Mouse (Mus musculus) lung, embryonic 16.5 days (tissue): ENCODE results near the gene Mast4. TPM values are rescaled to one million over a fixed set of nuclear protein-coding genes. Genes with fewer than 3 reads are reported as not detected.

Source experiments
- ATAC-seq: fragments of 200-750 bp; cut with Nextera tagmentation; 2 replicates; pipeline ENCODE4 v1.8.0; 2017; ENCODE audit warnings: low read depth, mild to moderate bottlenecking, moderate library complexity
- H3K27ac ChIP-seq: fragments of 300-500 bp; sonication (generic); 2 replicates; pipeline ENCODE4 v1.5.1; 2014; ENCODE audit warnings: mild to moderate bottlenecking, control low read depth, low read length
- H3K27me3 ChIP-seq: fragments of 300-500 bp; sonication (generic); 2 replicates; pipeline ENCODE4 v1.6.1; 2014; ENCODE audit warnings: low read depth, low read length, mixed read lengths; ENCODE audit not compliant: control insufficient read depth, insufficient read depth
- H3K36me3 ChIP-seq: fragments of 300-500 bp; sonication (generic); 2 replicates; pipeline ENCODE4 v1.6.1; 2014; ENCODE audit warnings: low read length; ENCODE audit not compliant: control insufficient read depth, insufficient read depth
- H3K4me1 ChIP-seq: fragments of 300-500 bp; sonication (generic); replicated peaks from 2 replicates; pipeline ENCODE4 v1.6.1; 2014; ENCODE audit warnings: low read length, mixed read lengths; ENCODE audit not compliant: control insufficient read depth, insufficient read depth
- H3K4me2 ChIP-seq: fragments of 300-500 bp; sonication (generic); 2 replicates; pipeline ENCODE4 v1.6.1; 2014; ENCODE audit warnings: low read depth, low read length, control low read depth
- H3K4me3 ChIP-seq: fragments of 300-500 bp; sonication (generic); 2 replicates; pipeline ENCODE4 v1.5.1; 2014; ENCODE audit warnings: mild to moderate bottlenecking, low read length, control low read depth
- H3K9ac ChIP-seq: fragments of 300-500 bp; sonication (generic); 2 replicates; pipeline ENCODE4 v1.6.1; 2014; ENCODE audit warnings: low read length, control low read depth
- H3K9me3 ChIP-seq: fragments of 300-500 bp; sonication (generic); 2 replicates; pipeline ENCODE4 v1.6.1; 2016; ENCODE audit warnings: low read length; ENCODE audit not compliant: control insufficient read depth
- WGBS: fragments of 180-500 bp; shearing (Covaris S2); extraction: QIAGEN DNeasy Blood & Tissue Kit; methylation state at CpG from one replicate; pipeline ENCODE4 v1.1.7; 2014; 5-methylcytosine and 5-hydroxymethylcytosine counted together
- polyA plus RNA-seq: library from polyadenylated mRNA; unstranded; fragments of >200 nt; fragmentation: Nextera tagmentation; extraction: Ambion mirVana; gene quantifications from 2 replicates; pipeline ENCODE4 v1.2.1, GENCODE M21; 2015

Mast4 gene
- polyA plus RNA-seq, 1 experiment from 2014 or later = 30.2 TPM

GRCm38 (mm10) chr13:103109872-103110271, 224.4 kb downstream of the Mast4 start:
- no peaks in the 10 kb centered on the region for H3K9me3 ChIP-seq
- peak overlapping the region; percentile 26; the same call in 1 of the 2 replicates for H3K4me2 ChIP-seq
- H3K4me3 ChIP-seq = no peak overlapping the region
- H3K36me3 ChIP-seq = no peaks in the 10 kb centered on the region
- H3K4me1 ChIP-seq = peaks cover 18% of the 10 kb centered on the region
- H3K27ac ChIP-seq = no peak overlapping the region
- H3K9ac ChIP-seq = no peak overlapping the region
- H3K27me3 ChIP-seq = no peaks in the 10 kb centered on the region
- ATAC-seq = no peak
- WGBS = 28% methylated on average over 10 of the region's 10 CpGs

GRCm38 (mm10) chr13:103107362-103107761, 226.9 kb downstream of the Mast4 start:
- Histone ChIP-seq H3K27me3 (no peaks in the 10 kb centered on the region), H3K9me3 (no peaks in the 10 kb centered on the region), H3K9ac (no peak overlapping the region), H3K4me2 (no peak overlapping the region), H3K36me3 (no peaks in the 10 kb centered on the region), H3K4me1 (peaks cover 13% of the 10 kb centered on the region), H3K4me3 (no peak overlapping the region), H3K27ac (no peak overlapping the region)
- 77% methylated on average over 5 of the region's 5 CpGs for WGBS
- ATAC-seq = no peak

- H3K9ac ChIP-seq = no peak overlapping the region
- ATAC-seq = 0 out of 2 replicates have a peak, but pooled peaks have one; percentile 41
- no peak overlapping the region for H3K4me3 ChIP-seq
- 62% methylated on average over 6 of the region's 6 CpGs for WGBS
- no peak overlapping the region for H3K4me2 ChIP-seq
- H3K4me1 ChIP-seq = peaks cover 4% of the 10 kb centered on the region; the same call in 1 of the 2 replicates
- H3K27me3 ChIP-seq = no peaks in the 10 kb centered on the region
- H3K27ac ChIP-seq = no peak overlapping the region
- no peaks in the 10 kb centered on the region for H3K36me3 ChIP-seq
- H3K9me3 ChIP-seq = no peaks in the 10 kb centered on the region
Observed at GRCm38 (mm10) chr13:103102598-103102997, 231.7 kb downstream of the Mast4 start.

GRCm38 (mm10) chr13:103096346-103097150, 237.7 kb downstream of the Mast4 start:
- H3K4me1 ChIP-seq = peaks cover 3% of the 10 kb centered on the region; the same call in 1 of the 2 replicates
- H3K9me3 ChIP-seq = no peaks in the 10 kb centered on the region
- 2% methylated on average over 28 of the region's 28 CpGs for WGBS
- peak overlapping the region; percentile 50 for H3K4me3 ChIP-seq
- H3K4me2 ChIP-seq = peak overlapping the region; percentile 64
- peak overlapping the region; percentile 44 for H3K27ac ChIP-seq
- H3K36me3 ChIP-seq = no peaks in the 10 kb centered on the region
- H3K9ac ChIP-seq = peak overlapping the region; percentile 55
- no peaks in the 10 kb centered on the region for H3K27me3 ChIP-seq
- peak; percentile 91 for ATAC-seq

- WGBS = 56% methylated on average over 7 of the region's 7 CpGs
- no peaks in the 10 kb centered on the region for H3K27me3 ChIP-seq
- no peaks in the 10 kb centered on the region for H3K9me3 ChIP-seq
- H3K4me2 ChIP-seq = peak overlapping the region; percentile 28; the same call in 1 of the 2 replicates
- H3K9ac ChIP-seq = no peak overlapping the region
- H3K36me3 ChIP-seq = no peaks in the 10 kb centered on the region
- H3K27ac ChIP-seq = 0 out of 2 replicates have a peak overlapping the region, but pooled peaks have one; percentile 34
- peak overlapping the region; percentile 26; the same call in 1 of the 2 replicates for H3K4me3 ChIP-seq
- H3K4me1 ChIP-seq = peaks cover 3% of the 10 kb centered on the region; the same call in 1 of the 2 replicates
- no peak for ATAC-seq
Observed at GRCm38 (mm10) chr13:103095491-103095890, 238.8 kb downstream of the Mast4 start.

- Histone ChIP-seq H3K36me3 (no peaks in the 10 kb centered on the region), H3K9ac (no peak overlapping the region), H3K9me3 (no peaks in the 10 kb centered on the region), H3K4me3 (peak overlapping the region; percentile 17; the same call in 1 of the 2 replicates), H3K4me1 (peaks cover 3% of the 10 kb centered on the region; the same call in 1 of the 2 replicates), H3K27me3 (no peaks in the 10 kb centered on the region), H3K4me2 (peak overlapping the region; percentile 26), H3K27ac (no peak overlapping the region)
- ATAC-seq = no peak
- 48% methylated on average over 5 of the region's 5 CpGs for WGBS
Observed at GRCm38 (mm10) chr13:103094595-103094994, 239.7 kb downstream of the Mast4 start.

- no peaks in the 10 kb centered on the region for H3K9me3 ChIP-seq
- H3K4me2 ChIP-seq = no peak overlapping the region
- no peak for ATAC-seq
- H3K9ac ChIP-seq = no peak overlapping the region
- no peaks in the 10 kb centered on the region for H3K36me3 ChIP-seq
- no peak overlapping the region for H3K4me3 ChIP-seq
- no peak overlapping the region for H3K27ac ChIP-seq
- H3K27me3 ChIP-seq = no peaks in the 10 kb centered on the region
- peaks cover 3% of the 10 kb centered on the region; the same call in 1 of the 2 replicates for H3K4me1 ChIP-seq
- WGBS = 73% methylated on average over 1 of the region's 1 CpGs
Observed at GRCm38 (mm10) chr13:103093713-103094112, 240.6 kb downstream of the Mast4 start.

GRCm38 (mm10) chr13:103085540-103086121, 248.7 kb downstream of the Mast4 start:
- 41% methylated on average over 15 of the region's 15 CpGs for WGBS
- no peak for ATAC-seq
- Histone ChIP-seq H3K9ac (no peak overlapping the region), H3K27ac (no peak overlapping the region; the same call in 1 of the 2 replicates), H3K4me3 (no peak overlapping the region), H3K4me2 (no peak overlapping the region), H3K27me3 (no peaks in the 10 kb centered on the region), H3K4me1 (no peaks in the 10 kb centered on the region; the same call in 1 of the 2 replicates), H3K9me3 (no peaks in the 10 kb centered on the region), H3K36me3 (no peaks in the 10 kb centered on the region)

GRCm38 (mm10) chr13:103082891-103083290, 251.4 kb downstream of the Mast4 start:
- Histone ChIP-seq H3K9me3 (no peaks in the 10 kb centered on the region), H3K4me3 (no peak overlapping the region), H3K4me1 (no peaks in the 10 kb centered on the region; the same call in 1 of the 2 replicates), H3K27me3 (no peaks in the 10 kb centered on the region), H3K9ac (no peak overlapping the region), H3K36me3 (no peaks in the 10 kb centered on the region), H3K27ac (no peak overlapping the region), H3K4me2 (no peak overlapping the region)
- WGBS = 38% methylated on average over 3 of the region's 6 CpGs
- peak; percentile 54; the same call in 1 of the 2 replicates for ATAC-seq
